Mouse (Mus musculus) A20 (cell line): ENCODE measurements around the gene Ppp2r2c.

ENCODE experiments used
- DNase-seq: peaks from one replicate; pipeline ENCODE4 v3.0.0-alpha.2; 2011; ENCODE audit warnings: low read depth, low spot score

Gene Ppp2r2c

DNA sequence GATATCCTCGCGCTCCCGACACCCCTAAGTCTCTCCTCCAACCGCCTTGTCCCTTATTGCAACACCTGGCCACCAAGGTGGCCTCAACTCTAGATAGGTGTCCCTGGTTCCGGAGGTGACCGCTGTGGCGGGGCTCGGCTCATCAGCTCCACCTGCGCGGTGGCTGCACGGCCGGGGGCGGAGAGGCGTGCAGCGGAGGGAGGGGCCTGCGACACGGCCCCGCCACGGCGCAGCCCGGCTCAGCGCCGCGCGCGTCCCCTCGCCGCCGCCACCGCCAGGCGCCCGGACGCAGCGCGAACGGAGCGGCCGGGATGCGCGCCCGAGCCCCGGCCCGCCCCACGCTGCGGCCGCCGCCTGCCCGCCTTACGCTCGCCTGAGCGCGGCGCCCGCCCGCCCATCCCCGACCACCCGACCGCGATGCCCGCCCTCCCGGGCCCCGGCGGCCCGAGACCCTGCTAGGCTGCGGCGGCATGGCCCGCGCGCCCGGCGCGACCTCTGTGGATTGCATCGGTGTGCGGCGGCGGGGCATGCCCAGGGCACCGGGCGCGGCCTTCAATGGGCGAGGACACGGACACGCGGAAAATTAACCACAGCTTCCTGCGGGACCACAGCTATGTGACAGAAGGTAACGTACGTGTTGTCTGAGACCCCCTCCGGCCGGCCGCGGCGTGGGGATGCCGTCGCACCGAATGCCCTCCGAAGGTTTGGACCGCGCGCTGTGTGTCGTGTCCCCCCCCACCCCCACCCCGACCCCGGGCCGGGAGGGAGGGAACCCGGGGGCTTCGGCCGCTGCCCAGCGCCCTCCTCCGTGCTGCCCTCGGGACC lies at the start of gene Ppp2r2c:
TSS of gene Ppp2r2c (plus strand) at position 248 of the 825 bp plus-strand sequence.
- no peak for DNase-seq

- DNase-seq, result no peak
Observed at GRCm38 (mm10) chr5:36819742-36820141, 48.6 kb upstream of the Ppp2r2c start.

- peak; percentile 63 for DNase-seq
Observed at GRCm38 (mm10) chr5:36820142-36820541, 48.2 kb upstream of the Ppp2r2c start.

DNA sequence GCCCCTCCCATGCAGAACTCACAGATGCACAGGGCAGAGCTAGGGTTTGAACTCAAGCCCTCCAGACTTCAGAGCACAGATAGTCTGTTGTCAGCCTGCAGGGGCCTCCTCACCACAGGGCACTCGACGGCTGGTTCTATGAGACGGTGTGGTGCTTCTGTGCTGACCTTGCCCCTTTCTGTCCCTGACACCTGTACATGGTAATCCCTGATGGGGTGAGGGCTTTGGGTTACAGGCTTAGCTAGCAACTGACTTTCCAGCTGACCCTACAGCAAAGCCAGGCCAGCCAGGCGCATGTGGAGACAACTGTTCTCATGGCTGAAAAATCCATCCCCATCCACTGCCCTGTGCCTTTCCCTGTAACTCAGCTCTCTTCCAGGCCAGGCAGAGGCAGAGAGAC lies 45.4 kb upstream of the Ppp2r2c start:
- no peak for DNase-seq

DNA sequence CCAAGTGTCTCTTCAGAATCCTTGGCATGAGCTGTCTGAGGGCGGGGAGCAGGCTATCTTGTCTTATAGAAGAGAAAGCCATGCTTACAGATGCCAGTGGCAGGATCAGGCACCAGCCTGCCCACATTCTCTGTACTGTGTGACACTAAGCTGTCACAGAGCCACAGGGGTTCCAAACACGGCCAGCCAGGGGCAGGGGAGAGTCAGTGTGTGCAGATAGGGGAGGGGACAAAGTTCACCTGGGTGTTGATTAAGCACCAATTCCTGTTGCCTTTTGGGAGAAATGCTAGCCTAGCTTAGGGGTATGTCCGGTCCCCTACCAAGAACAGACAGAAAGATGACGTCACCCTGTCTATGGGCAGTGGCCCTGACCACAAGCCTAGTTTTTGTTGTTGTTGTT lies 39.2 kb upstream of the Ppp2r2c start:
- no peak for DNase-seq

- peak; percentile 94 for DNase-seq
Observed at GRCm38 (mm10) chr5:36829913-36830879, 38.1 kb upstream of the Ppp2r2c start, which contains the start of gene Man2b2. Gene Man2b2, minus strand, starts transcription at chr5:36830653.

GRCm38 (mm10) chr5:36831272-36831671 lies 37.0 kb upstream of the Ppp2r2c start:
- no peak for DNase-seq

DNA sequence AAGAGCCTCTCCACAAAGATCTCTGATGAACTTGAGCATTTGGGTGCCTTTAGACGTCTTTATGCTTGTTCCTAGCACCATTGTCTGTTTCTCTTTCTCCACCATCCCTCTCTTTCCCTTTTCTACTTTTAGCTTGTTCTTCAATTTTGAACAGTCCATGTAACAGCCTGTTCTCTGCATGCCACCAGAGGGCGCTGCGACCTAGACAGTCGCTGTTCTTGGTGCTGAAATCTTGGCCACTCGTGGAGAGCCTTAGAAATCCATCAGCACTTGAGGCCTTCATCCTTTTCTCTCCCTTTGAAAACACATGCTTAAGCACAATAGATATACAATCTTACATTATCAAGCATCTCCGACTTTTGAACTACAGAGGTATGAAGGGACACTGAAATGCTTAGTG lies 32.4 kb upstream of the Ppp2r2c start:
- DNase-seq, result peak; percentile 64

GRCm38 (mm10) chr5:36839032-36839431 lies 29.3 kb upstream of the Ppp2r2c start:
- no peak for DNase-seq

GRCm38 (mm10) chr5:36839602-36840001 lies 28.7 kb upstream of the Ppp2r2c start:
- no peak for DNase-seq

DNA sequence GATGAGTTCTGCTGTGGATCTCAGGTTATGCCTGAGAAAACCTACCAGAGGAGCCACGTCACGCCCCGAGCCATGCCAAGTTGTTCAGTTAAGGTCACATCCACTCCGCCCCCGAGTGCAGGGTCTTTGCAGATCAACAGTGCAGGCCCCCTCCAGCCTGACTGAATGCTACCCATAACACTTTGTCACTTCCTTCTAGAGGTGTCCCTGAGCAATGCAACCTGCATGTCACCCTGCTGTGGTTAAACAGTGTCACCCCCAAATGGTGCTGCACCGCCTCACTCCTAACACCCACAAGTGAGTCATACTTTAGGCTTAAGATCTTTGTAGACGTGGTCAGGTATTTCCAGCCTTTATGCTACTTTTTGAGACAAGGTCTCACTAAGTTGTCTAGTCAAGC lies 28.2 kb upstream of the Ppp2r2c start:
- DNase-seq, result no peak

DNA sequence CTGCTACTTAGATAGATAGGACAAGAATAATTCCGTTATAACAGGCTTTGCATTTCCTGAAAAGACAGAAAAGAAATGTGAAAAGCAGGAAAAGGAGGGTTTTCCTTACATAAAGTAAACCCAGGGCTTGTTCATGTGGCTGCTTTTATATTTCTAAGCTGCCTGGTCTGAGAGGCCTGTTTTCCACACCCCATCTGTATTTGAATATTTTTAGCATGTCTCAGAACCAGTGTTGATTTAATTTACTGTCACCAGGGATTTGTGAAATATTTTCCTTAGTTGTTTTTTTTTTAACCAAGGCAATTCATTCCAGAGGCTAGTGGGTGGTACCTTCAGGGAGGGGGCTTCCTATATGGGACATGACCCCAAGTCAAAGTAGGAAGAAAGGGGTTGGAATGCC lies 26.6 kb upstream of the Ppp2r2c start:
- no peak for DNase-seq

DNA sequence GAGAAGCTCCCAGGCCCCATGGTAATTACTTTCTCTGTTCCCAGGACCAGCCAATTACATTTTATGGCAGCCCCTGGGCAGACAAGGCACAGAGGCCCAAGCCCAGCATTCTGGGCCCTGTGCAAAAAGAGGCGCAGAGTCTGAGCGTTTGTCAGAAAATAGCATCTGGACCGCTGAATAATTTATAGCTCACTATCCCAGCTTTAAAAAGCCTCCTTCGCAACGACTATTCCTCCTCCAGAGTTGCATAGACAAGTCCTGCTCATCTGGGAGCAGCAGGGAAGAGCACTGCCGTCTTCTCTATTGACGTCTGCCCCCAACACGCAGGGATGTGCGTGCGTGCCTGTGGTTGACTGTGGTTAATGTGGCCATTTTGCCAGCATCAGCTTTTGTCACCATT lies 23.8 kb upstream of the Ppp2r2c start:
- no peak for DNase-seq

GRCm38 (mm10) chr5:36851572-36851971 lies 16.7 kb upstream of the Ppp2r2c start:
- no peak for DNase-seq

- no peak for DNase-seq
Observed at GRCm38 (mm10) chr5:36855180-36855579, 13.1 kb upstream of the Ppp2r2c start.

- no peak for DNase-seq
Observed at GRCm38 (mm10) chr5:36856529-36856928, 11.8 kb upstream of the Ppp2r2c start.

- no peak for DNase-seq
Observed at GRCm38 (mm10) chr5:36857546-36857945, 10.8 kb upstream of the Ppp2r2c start.

DNA sequence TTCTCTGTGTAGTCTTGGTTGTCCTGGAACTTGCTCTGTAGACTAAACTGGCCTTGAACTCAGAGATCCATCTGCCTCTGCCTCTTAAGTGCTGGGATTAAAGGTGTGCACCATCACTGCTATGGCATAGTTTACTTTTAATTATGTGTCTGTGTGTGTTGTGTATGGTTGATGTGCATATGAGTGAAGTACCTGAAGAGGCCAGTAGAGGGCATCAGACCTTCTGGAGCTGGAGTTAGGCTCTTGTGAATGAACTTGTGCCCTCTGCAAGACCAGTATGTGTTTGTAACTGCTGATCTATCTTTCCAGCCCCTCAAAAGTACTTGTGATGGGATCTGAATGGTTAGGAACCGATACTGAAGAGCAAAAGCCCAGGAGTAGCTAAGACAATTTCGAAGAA lies 7.2 kb upstream of the Ppp2r2c start:
- peak; percentile 59 for DNase-seq

GRCm38 (mm10) chr5:36866701-36867250 lies 1.5 kb upstream of the Ppp2r2c start:
- DNase-seq, result no peak

GRCm38 (mm10) chr5:36867561-36867960 lies 752 bp upstream of the Ppp2r2c start:
- no peak for DNase-seq

DNA sequence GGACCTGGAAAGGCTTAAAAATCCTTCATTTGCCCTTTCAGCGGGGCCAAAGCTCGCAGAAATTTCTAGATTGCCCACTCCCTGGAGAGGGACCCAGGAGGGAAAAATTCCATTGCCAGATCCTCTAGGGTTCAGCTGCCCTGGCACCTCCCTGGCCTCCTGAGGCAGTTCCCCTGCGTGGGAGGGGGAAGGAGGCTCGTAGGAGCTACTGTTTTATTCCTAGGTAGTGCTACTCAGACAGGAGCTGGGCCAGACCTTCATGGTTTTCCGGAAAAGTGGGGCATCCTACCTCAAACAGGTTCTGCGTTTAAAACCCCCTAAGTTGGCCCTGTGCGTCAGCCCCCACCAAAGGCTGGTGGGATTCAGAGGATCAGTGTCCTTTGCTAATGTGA lies 869 bp downstream of the Ppp2r2c start:
- DNase-seq, result no peak

DNA sequence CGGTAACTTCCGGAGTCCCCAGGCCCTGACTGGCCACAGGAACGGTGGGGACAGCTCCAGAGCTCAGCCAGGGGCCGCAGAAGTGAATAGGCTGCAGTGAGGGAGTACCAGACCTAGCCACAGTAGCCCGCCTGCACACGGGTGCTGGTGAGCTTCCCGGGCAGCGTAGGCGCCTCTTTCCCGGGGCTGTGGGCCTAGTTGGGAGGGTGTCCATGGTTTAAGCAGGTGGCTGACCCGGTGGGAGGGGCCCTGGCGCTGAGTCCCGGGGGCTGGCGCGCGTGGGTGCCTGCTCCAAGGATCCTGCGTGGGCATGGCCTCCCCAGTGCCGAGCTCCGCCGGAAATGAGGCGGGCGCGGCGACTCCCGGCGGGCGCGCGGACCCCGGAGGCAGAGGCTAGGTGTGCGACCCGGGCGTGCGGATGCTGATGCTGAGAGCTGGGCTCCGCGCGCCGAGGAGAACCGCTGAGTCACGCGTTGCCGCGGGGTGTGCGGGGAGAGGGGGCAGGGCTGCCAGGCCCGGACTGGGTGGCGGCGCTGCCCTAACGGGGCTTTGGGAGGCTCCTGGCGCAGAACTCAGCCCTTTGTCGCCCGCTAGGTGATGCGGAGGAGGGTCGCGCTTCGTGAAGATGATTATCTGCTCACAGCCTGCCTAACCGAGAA lies 1.4 kb downstream of the Ppp2r2c start:
- DNase-seq, result no peak
